Mouse (Mus musculus): ENCODE measurements around the gene Tdrd1.

- TF ChIP-seq POLR2A (IDR thresholded peaks at IDR 0.05; ENCODE audit: insufficient read length, low read depth): no peak
- no peak for TF ChIP-seq E2F4 (IDR thresholded peaks at IDR 0.05; ENCODE audit: insufficient read depth)
- TF ChIP-seq POLR2AphosphoS2 (IDR thresholded peaks at IDR 0.05; ENCODE audit: insufficient read length, low read depth): no peak
- no peak for TF ChIP-seq TCF12 (IDR thresholded peaks at IDR 0.05; ENCODE audit: insufficient read depth, poor library complexity, severe bottlenecking)
- TF ChIP-seq MYOG (IDR thresholded peaks at IDR 0.05; ENCODE audit: control insufficient read depth in 1 of 3, insufficient read depth in 1 of 3, insufficient read length in 2 of 3, low read depth in 2 of 3): no peak
- no peak for TF ChIP-seq USF1 (IDR thresholded peaks at IDR 0.05; ENCODE audit: low read depth)
- no peak for TF ChIP-seq MYOD1 (IDR thresholded peaks at IDR 0.05; ENCODE audit: control insufficient read depth in 1 of 3, insufficient read length in 2 of 3, low read depth in 2 of 3)
- TF ChIP-seq MAX (IDR thresholded peaks at IDR 0.05; ENCODE audit: low read depth): no peak
- no peak for TF ChIP-seq TCF3 (IDR thresholded peaks at IDR 0.05; ENCODE audit: insufficient read length, low read depth)
- no peak for TF ChIP-seq REST (IDR thresholded peaks at IDR 0.05; ENCODE audit: insufficient read depth, insufficient read length)
- no peak for TF ChIP-seq CEBPB (IDR thresholded peaks at IDR 0.05; ENCODE audit: insufficient read depth, poor library complexity, severe bottlenecking)
- TF ChIP-seq SRF (IDR thresholded peaks at IDR 0.05; ENCODE audit: control insufficient read depth, insufficient read length, low read depth): no peak
Observed at GRCm38 (mm10) chr19:56788952-56789351, 37.1 kb upstream of the Tdrd1 start.
